Mouse (Mus musculus): Measurements from ENCODE around the gene Tnfrsf8. TPM values are rescaled to one million over a fixed set of nuclear protein-coding genes. Genes with fewer than 3 reads are reported as not detected.

The Tnfrsf8 gene
- total RNA-seq, 1 experiment, result 5.1 TPM

GRCm38 (mm10) chr4:145270136-145270535, 44.8 kb downstream of the Tnfrsf8 start:
- H3K36me3 ChIP-seq (ENCODE audit: control insufficient read depth, insufficient read depth, low read length, poor library complexity, severe bottlenecking), result no peaks in the 10 kb centered on the region
- no peak for DNase-seq (ENCODE audit: low read depth, low spot score)
- H3K27ac ChIP-seq (ENCODE audit: insufficient read depth, low read depth, low read length, poor library complexity, severe bottlenecking), result no peak overlapping the region
- H3K4me3 ChIP-seq (ENCODE audit: insufficient read depth in 1 of 2, low read depth in 1 of 2, low read length in 2 of 2, poor library complexity in 1 of 2, severe bottlenecking in 1 of 2), result no peak overlapping the region
- TF ChIP-seq ZNF384 (IDR thresholded peaks at IDR 0.05; ENCODE audit: low read depth, low read length), result no peak
- no peak for TF ChIP-seq ZC3H11A (IDR thresholded peaks at IDR 0.05; ENCODE audit: borderline replicate concordance, low read depth, low read length)
- TF ChIP-seq CHD2 (IDR thresholded peaks at IDR 0.05; ENCODE audit: low read depth, low read length), result no peak
- no peak for TF ChIP-seq HCFC1 (IDR thresholded peaks at IDR 0.05; ENCODE audit: borderline replicate concordance, insufficient read depth, low read length)
- TF ChIP-seq MAFK (IDR thresholded peaks at IDR 0.05; ENCODE audit: insufficient read depth, low read depth, low read length), result no peak
- no peaks in the 10 kb centered on the region for H3K9me3 ChIP-seq (ENCODE audit: control insufficient read depth, insufficient read depth, low read depth, low read length)
- peaks cover 14 to 17% of the 10 kb centered on the region in 2 experiments for H3K4me1 ChIP-seq (ENCODE audit: control insufficient read depth in 2 of 2, insufficient read depth in 2 of 2, low read length in 2 of 2, poor library complexity in 1 of 2)
- in situ Hi-C loops (cut with MboI; ENCODE audit: low sequenced_read_pairs in 2 of 2, unreplicated experiment in 2 of 2), result no loop called here
- H3K9ac ChIP-seq (ENCODE audit: insufficient read depth, low read depth, low read length, poor library complexity, severe bottlenecking), result no peak overlapping the region

- Histone ChIP-seq H3K4me3 (ENCODE audit: insufficient read depth in 1 of 2, low read depth in 1 of 2, low read length in 2 of 2, poor library complexity in 1 of 2, severe bottlenecking in 1 of 2) (no peak overlapping the region), H3K4me1 (ENCODE audit: control insufficient read depth in 2 of 2, insufficient read depth in 2 of 2, low read length in 2 of 2, poor library complexity in 1 of 2) (peaks cover 6 to 14% of the 10 kb centered on the region in 2 experiments), H3K9me3 (ENCODE audit: control insufficient read depth, insufficient read depth, low read depth, low read length) (no peaks in the 10 kb centered on the region), H3K36me3 (ENCODE audit: control insufficient read depth, insufficient read depth, low read length, poor library complexity, severe bottlenecking) (no peaks in the 10 kb centered on the region), H3K9ac (ENCODE audit: insufficient read depth, low read depth, low read length, poor library complexity, severe bottlenecking) (no peak overlapping the region), H3K27ac (ENCODE audit: insufficient read depth, low read depth, low read length, poor library complexity, severe bottlenecking) (no peak overlapping the region)
- no peak for DNase-seq (ENCODE audit: low read depth, low spot score)
- in situ Hi-C loops (cut with MboI; ENCODE audit: low sequenced_read_pairs in 2 of 2, unreplicated experiment in 2 of 2), result no loop called here
- no peak for TF ChIP-seq CHD2 (IDR thresholded peaks at IDR 0.05; ENCODE audit: low read depth, low read length)
- TF ChIP-seq MAFK (IDR thresholded peaks at IDR 0.05; ENCODE audit: insufficient read depth, low read depth, low read length), result no peak
- no peak for TF ChIP-seq ZNF384 (IDR thresholded peaks at IDR 0.05; ENCODE audit: low read depth, low read length)
- TF ChIP-seq HCFC1 (IDR thresholded peaks at IDR 0.05; ENCODE audit: borderline replicate concordance, insufficient read depth, low read length), result no peak
- no peak for TF ChIP-seq ZC3H11A (IDR thresholded peaks at IDR 0.05; ENCODE audit: borderline replicate concordance, low read depth, low read length)
These were observed 47.3 kb downstream of the Tnfrsf8 start for GRCm38 (mm10) chr4:145267631-145268110.

GRCm38 (mm10) chr4:145266505-145266904, 48.5 kb downstream of the Tnfrsf8 start:
- Histone ChIP-seq H3K27ac (ENCODE audit: insufficient read depth, low read depth, low read length, poor library complexity, severe bottlenecking) (no peak overlapping the region), H3K36me3 (ENCODE audit: control insufficient read depth, insufficient read depth, low read length, poor library complexity, severe bottlenecking) (no peaks in the 10 kb centered on the region), H3K4me1 (ENCODE audit: control insufficient read depth in 2 of 2, insufficient read depth in 2 of 2, low read length in 2 of 2, poor library complexity in 1 of 2) (peaks cover 0 to 8% of the 10 kb centered on the region in 2 experiments; a peak in 2 of 4 replicates), H3K9me3 (ENCODE audit: control insufficient read depth, insufficient read depth, low read depth, low read length) (no peaks in the 10 kb centered on the region), H3K9ac (ENCODE audit: insufficient read depth, low read depth, low read length, poor library complexity, severe bottlenecking) (no peak overlapping the region), H3K4me3 (ENCODE audit: insufficient read depth in 1 of 2, low read depth in 1 of 2, low read length in 2 of 2, poor library complexity in 1 of 2, severe bottlenecking in 1 of 2) (no peak overlapping the region)
- no peak for DNase-seq (ENCODE audit: low read depth, low spot score)
- in situ Hi-C loops (cut with MboI; ENCODE audit: low sequenced_read_pairs in 2 of 2, unreplicated experiment in 2 of 2), result no loop called here
- TF ChIP-seq CHD2 (IDR thresholded peaks at IDR 0.05; ENCODE audit: low read depth, low read length), result no peak
- no peak for TF ChIP-seq HCFC1 (IDR thresholded peaks at IDR 0.05; ENCODE audit: borderline replicate concordance, insufficient read depth, low read length)
- TF ChIP-seq ZNF384 (IDR thresholded peaks at IDR 0.05; ENCODE audit: low read depth, low read length), result no peak

- TF ChIP-seq MAFK (IDR thresholded peaks at IDR 0.05; ENCODE audit: insufficient read depth, low read depth, low read length) (no peak), ZNF384 (IDR thresholded peaks at IDR 0.05; ENCODE audit: low read depth, low read length) (no peak), CHD2 (IDR thresholded peaks at IDR 0.05; ENCODE audit: low read depth, low read length) (no peak)
These were observed 50.2 kb downstream of the Tnfrsf8 start for GRCm38 (mm10) chr4:145264761-145265160.

GRCm38 (mm10) chr4:145263583-145263982, 51.4 kb downstream of the Tnfrsf8 start:
- no peak overlapping the region for H3K9ac ChIP-seq (ENCODE audit: insufficient read depth, low read depth, low read length, poor library complexity, severe bottlenecking)
- in situ Hi-C loops (cut with MboI; ENCODE audit: low sequenced_read_pairs in 2 of 2, unreplicated experiment in 2 of 2), result no loop called here
- TF ChIP-seq ZC3H11A (IDR thresholded peaks at IDR 0.05; ENCODE audit: borderline replicate concordance, low read depth, low read length) (no peak), MAFK (IDR thresholded peaks at IDR 0.05; ENCODE audit: insufficient read depth, low read depth, low read length) (no peak), ZNF384 (IDR thresholded peaks at IDR 0.05; ENCODE audit: low read depth, low read length) (no peak), CHD2 (IDR thresholded peaks at IDR 0.05; ENCODE audit: low read depth, low read length) (no peak), HCFC1 (IDR thresholded peaks at IDR 0.05; ENCODE audit: borderline replicate concordance, insufficient read depth, low read length) (no peak)

More at GRCm38 (mm10) chr4:145264761-145265160, 50.2 kb downstream of the Tnfrsf8 start:
- Histone ChIP-seq H3K9ac (ENCODE audit: insufficient read depth, low read depth, low read length, poor library complexity, severe bottlenecking) (no peak overlapping the region), H3K36me3 (ENCODE audit: control insufficient read depth, insufficient read depth, low read length, poor library complexity, severe bottlenecking) (no peaks in the 10 kb centered on the region), H3K27ac (ENCODE audit: insufficient read depth, low read depth, low read length, poor library complexity, severe bottlenecking) (no peak overlapping the region), H3K9me3 (ENCODE audit: control insufficient read depth, insufficient read depth, low read depth, low read length) (no peaks in the 10 kb centered on the region), H3K4me3 (ENCODE audit: insufficient read depth in 1 of 2, low read depth in 1 of 2, low read length in 2 of 2, poor library complexity in 1 of 2, severe bottlenecking in 1 of 2) (no peak overlapping the region), H3K4me1 (ENCODE audit: control insufficient read depth in 2 of 2, insufficient read depth in 2 of 2, low read length in 2 of 2, poor library complexity in 1 of 2) (peaks cover 0 to 3% of the 10 kb centered on the region in 2 experiments; a peak in 1 of 4 replicates)
- in situ Hi-C loops (cut with MboI; ENCODE audit: low sequenced_read_pairs in 2 of 2, unreplicated experiment in 2 of 2), result no loop called here
- peak; percentile 65 for DNase-seq (ENCODE audit: low read depth, low spot score)

More at GRCm38 (mm10) chr4:145263583-145263982, 51.4 kb downstream of the Tnfrsf8 start:
- H3K36me3 ChIP-seq (ENCODE audit: control insufficient read depth, insufficient read depth, low read length, poor library complexity, severe bottlenecking), result no peaks in the 10 kb centered on the region
- H3K27ac ChIP-seq (ENCODE audit: insufficient read depth, low read depth, low read length, poor library complexity, severe bottlenecking), result no peak overlapping the region
- no peaks in the 10 kb centered on the region for H3K9me3 ChIP-seq (ENCODE audit: control insufficient read depth, insufficient read depth, low read depth, low read length)
- DNase-seq (ENCODE audit: low read depth, low spot score), result no peak
- H3K4me1 ChIP-seq (ENCODE audit: control insufficient read depth in 2 of 2, insufficient read depth in 2 of 2, low read length in 2 of 2, poor library complexity in 1 of 2), result peaks cover 0 to 2% of the 10 kb centered on the region in 2 experiments; a peak in 1 of 4 replicates
- H3K4me3 ChIP-seq (ENCODE audit: insufficient read depth in 1 of 2, low read depth in 1 of 2, low read length in 2 of 2, poor library complexity in 1 of 2, severe bottlenecking in 1 of 2), result no peak overlapping the region
